ENCODE assay signal across 23 mouse cellular contexts in the genomic region with DNA sequence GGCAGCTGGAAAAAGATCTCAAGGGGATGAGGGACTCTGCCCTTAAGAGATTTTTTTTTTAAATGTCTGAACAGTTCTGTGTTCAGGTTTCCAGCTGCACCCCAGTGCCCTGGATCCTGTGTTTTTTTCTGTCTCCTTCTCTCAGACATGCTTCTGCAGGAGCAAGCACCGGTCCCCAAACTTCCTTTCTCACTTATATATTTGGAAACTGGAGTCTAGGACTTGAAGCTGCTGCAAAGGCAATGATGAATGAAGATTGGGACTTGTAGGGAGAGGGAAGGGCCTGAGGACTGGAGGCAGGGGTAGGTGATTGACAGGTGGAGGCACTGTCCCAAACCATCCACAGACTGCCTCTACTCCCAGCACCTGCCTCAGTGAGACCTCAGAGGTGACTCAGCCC.
"Had no signal": no experiment of that assay in that cellular context is flagged by ENCODE, and none has a peak within 500 bp of the region (broad histone marks: within the 10 kb centered on the region; RNA-seq: fewer than 3 reads in every experiment).

No protein-coding gene starts in this region.

- H3K4me3 ChIP-seq: kidney, embryonic 15.5 days; limb, embryonic 12.5 days; limb, embryonic 15.5 days; lung, embryonic 15.5 days; myocyte; neural tube, embryonic 13.5 days had no signal

- DNase-seq: kidney, adult 2 months; kidney, postnatal 10 days; kidney, postnatal 36 days; layer of hippocampus, postnatal 36 days; left cerebral cortex, postnatal 4 days; liver, postnatal 0 days; lung, postnatal 14 days; lung, postnatal 4 days; retina, postnatal 1 day; right cerebral cortex, postnatal 14 days; right cerebral cortex, postnatal 4 days; thymus, postnatal 25 days had no signal

- H3K27ac ChIP-seq: kidney, embryonic 15.5 days; limb, embryonic 15.5 days; liver, embryonic 14.5 days; lung, embryonic 15.5 days; neural tube, embryonic 13.5 days; stomach, postnatal 0 days had no signal

- H3K36me3 ChIP-seq: kidney, embryonic 15.5 days; limb, embryonic 12.5 days; limb, embryonic 15.5 days; lung, embryonic 15.5 days; neural tube, embryonic 13.5 days had no signal

- H3K9me3 ChIP-seq: kidney, embryonic 15.5 days; limb, embryonic 12.5 days; limb, embryonic 15.5 days; lung, embryonic 15.5 days; neural tube, embryonic 13.5 days had no signal

- H3K4me2 ChIP-seq: kidney, embryonic 15.5 days; limb, embryonic 12.5 days; limb, embryonic 15.5 days; liver, embryonic 11.5 days; lung, embryonic 15.5 days; midbrain, embryonic 11.5 days; neural tube, embryonic 13.5 days had no signal

- H3K27me3 ChIP-seq: kidney, embryonic 15.5 days; limb, embryonic 12.5 days; limb, embryonic 15.5 days; lung, embryonic 15.5 days; neural tube, embryonic 13.5 days had no signal

- ATAC-seq: intestine, postnatal 0 days; liver, postnatal 0 days had no signal

- H3K9ac ChIP-seq: kidney, embryonic 15.5 days; limb, embryonic 12.5 days; limb, embryonic 15.5 days; liver, embryonic 14.5 days; liver, postnatal 0 days; lung, embryonic 15.5 days; neural tube, embryonic 13.5 days had no signal

- H3K4me1 ChIP-seq: kidney, embryonic 15.5 days; neural tube, embryonic 13.5 days had no signal
